Mouse (Mus musculus) cortical plate, adult 2 months (tissue): ENCODE measurements around the gene Ltn1. TPM values are rescaled to one million over a fixed set of nuclear protein-coding genes. Genes with fewer than 3 reads are reported as not detected.
A peak's percentile ranks its signal among the peaks of the same experiment; 100 is the strongest.

Experiments used
- H3K27ac ChIP-seq: fragments of 200-500 bp; 2 replicates; pipeline ENCODE4 v1.5.1; 2012; ENCODE audit warnings: low read length, control low read depth, inconsistent platforms; ENCODE audit not compliant: insufficient read depth
- H3K4me1 ChIP-seq: fragments of 200-500 bp; 2 replicates; pipeline ENCODE4 v1.6.1; 2011; ENCODE audit warnings: low read length; ENCODE audit not compliant: control insufficient read depth, insufficient read depth
- H3K4me3 ChIP-seq: fragments of 200-500 bp; 2 replicates; pipeline ENCODE4 v1.5.1; 2011; ENCODE audit warnings: mild to moderate bottlenecking, low read length, control low read depth; ENCODE audit not compliant: insufficient read depth
- CTCF ChIP-seq: fragments of 200-500 bp; IDR thresholded peaks from 2 replicates; pipeline ENCODE4 v1.5.1; 2011; ENCODE audit warnings: mild to moderate bottlenecking, control low read depth, low read length; ENCODE audit not compliant: insufficient read depth; ENCODE audit errors: extremely low read depth
- POLR2A ChIP-seq: fragments of 200-500 bp; IDR thresholded peaks from 2 replicates; pipeline ENCODE4 v1.6.1; 2011; ENCODE audit warnings: mild to moderate bottlenecking, low read length, control low read depth; ENCODE audit not compliant: insufficient read depth; ENCODE audit errors: extremely low read depth
- polyA plus RNA-seq: library from polyadenylated mRNA; depleted of rRNA; stranded (reverse); fragments of >200 nt; gene quantifications from 2 replicates; pipeline ENCODE4 v1.2.3, GENCODE M21; 2012

The Ltn1 gene
- polyA plus RNA-seq, 1 experiment = 17.3 TPM

DNA sequence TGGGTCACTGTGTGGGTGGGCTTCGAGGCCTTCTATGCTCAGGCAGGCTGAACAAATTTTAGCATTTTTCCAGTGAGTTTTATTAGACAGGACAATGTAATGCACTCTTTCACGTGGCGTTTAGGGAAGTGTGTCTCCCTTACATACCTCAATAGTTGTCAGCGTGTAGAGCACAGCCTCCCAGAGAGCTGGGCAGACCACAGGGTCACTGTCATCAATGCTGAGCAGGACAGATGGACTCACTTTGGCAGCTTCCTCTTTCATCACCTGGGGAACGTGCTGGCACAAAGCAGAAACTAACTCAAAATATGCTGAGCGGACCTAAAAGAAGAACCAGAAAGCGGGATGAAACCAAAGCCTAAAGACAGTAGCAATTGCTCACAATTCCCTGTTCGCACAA, 11.8 kb downstream of the Ltn1 start:
- Histone ChIP-seq H3K27ac (no peak overlapping the region), H3K4me3 (no peak overlapping the region), H3K4me1 (no peaks in the 10 kb centered on the region; the same call in 1 of the 2 replicates)
- no peak for TF ChIP-seq CTCF
- no peak for TF ChIP-seq POLR2A

GRCm38 (mm10) chr16:87405001-87405400, 27.4 kb downstream of the Ltn1 start:
- TF ChIP-seq CTCF (no peak), POLR2A (no peak)
- H3K4me3 ChIP-seq = no peak overlapping the region
- no peaks in the 10 kb centered on the region for H3K4me1 ChIP-seq
- H3K27ac ChIP-seq = no peak overlapping the region

DNA sequence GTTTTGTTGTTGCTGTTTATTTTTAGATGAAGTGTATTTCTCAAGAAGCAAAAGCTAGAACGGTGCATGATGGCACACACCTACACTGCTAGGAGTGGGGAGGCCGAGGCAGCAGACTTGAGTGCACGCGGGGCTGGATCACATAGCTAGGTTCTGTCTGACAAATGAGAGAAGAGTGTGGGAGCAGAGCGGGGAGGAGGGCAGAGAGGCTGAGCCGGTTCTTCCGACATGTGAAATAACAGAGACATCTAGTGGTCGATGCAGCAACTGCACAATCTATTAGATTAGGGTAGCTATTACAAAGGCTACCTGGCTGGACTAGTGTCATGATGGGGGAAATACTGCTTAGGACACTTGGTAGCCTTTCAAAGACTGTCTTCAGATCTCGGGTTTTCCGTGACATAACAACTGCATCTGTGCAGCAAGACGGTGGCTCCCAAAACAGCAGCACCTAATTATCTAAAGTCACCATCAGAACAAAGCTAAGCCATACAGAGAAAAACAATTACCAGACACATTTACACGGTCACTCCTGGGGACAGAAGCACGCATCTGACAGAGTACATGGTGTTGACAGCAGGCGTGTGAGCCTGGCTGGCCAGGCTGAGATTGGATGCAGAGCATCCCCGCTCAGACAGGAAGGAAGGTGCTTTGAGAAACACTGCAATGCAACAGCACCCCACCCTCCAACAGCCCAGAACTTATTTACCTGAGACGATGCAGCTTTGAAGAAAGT, 38.4 kb downstream of the Ltn1 start:
- Histone ChIP-seq H3K4me1 (no peaks in the 10 kb centered on the region), H3K4me3 (no peak overlapping the region), H3K27ac (no peak overlapping the region)
- TF ChIP-seq POLR2A (no peak), CTCF (peak; percentile 63)

DNA sequence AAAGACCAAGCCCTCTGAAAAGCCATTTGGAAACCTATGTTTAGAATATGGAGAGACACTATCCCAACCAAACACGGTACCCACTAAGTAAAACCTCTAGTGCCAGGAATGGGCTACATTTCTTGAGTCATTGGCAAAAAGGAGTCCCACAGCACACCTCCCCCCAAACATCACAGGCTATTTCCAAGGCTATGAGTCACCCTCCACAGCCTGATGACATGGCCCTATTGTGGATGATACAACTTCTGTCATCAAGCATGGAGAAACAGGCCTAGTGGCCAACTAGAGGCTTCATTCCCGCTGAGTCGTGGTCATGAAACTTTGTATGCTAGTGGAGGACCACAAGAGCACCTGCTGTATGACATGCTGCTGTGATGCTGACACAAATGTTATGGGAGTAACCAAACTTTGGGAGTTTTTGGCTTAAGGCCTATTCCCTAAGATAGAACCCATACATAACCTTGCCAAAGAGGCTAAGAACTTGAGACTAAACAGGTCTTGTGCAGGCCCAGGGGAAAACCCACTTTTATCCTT, 44.9 kb downstream of the Ltn1 start:
- TF ChIP-seq CTCF = no peak
- Histone ChIP-seq H3K27ac (no peak overlapping the region), H3K4me3 (no peak overlapping the region), H3K4me1 (no peaks in the 10 kb centered on the region)

DNA sequence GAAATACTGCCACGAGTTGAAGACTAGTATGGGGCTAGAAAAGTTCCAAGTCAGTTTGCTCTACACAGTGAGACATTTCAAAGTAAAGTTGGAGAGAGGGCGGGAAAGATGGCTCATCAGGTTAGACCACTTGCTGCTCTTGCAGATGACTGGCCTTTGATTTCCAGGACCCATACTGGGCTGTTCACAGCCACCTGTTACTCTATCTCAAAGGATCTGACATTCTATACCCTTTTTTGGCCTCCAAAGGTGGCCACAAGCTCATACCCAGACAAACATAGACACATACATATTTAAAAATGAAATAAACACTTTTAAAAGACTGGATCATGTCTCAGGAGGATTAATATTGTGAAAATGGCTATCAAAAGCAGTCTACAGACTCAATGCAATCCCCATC, 48.0 kb downstream of the Ltn1 start:
- H3K27ac ChIP-seq = no peak overlapping the region
- TF ChIP-seq CTCF (no peak), POLR2A (no peak)
- H3K4me1 ChIP-seq = no peaks in the 10 kb centered on the region

GRCm38 (mm10) chr16:87382996-87383395, 49.4 kb downstream of the Ltn1 start:
- H3K4me1 ChIP-seq = no peaks in the 10 kb centered on the region
- H3K27ac ChIP-seq = no peak overlapping the region
- TF ChIP-seq CTCF = no peak
- no peak for TF ChIP-seq POLR2A
- H3K4me3 ChIP-seq = no peak overlapping the region

More for the DNA sequence above, 48.0 kb downstream of the Ltn1 start:
- H3K4me3 ChIP-seq = no peak overlapping the region

DNA sequence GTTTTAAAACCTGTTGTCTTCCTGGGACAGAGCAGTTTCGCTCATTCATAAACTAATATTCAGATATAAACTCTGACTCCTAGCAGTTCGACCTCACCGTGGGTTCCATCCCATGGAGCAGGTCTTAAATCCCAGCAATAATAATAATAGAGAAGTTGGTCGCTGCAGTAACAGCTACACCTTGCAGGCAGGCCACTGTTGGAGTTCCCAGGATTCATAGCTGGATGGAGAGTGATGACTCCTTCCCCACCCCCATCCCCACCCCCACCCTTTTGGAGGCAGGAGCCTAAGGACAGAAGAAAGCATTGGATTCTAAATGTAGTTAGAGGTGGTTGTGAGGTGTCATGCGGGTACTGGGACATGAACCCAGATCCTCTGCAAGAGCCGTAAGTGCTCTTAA, 66.0 kb downstream of the Ltn1 start:
- Histone ChIP-seq H3K4me1 (no peaks in the 10 kb centered on the region), H3K4me3 (no peak overlapping the region)
- TF ChIP-seq CTCF (no peak), POLR2A (no peak)

GRCm38 (mm10) chr16:87366035-87366434, 66.4 kb downstream of the Ltn1 start:
- TF ChIP-seq CTCF (no peak), POLR2A (no peak)
- H3K4me3 ChIP-seq = no peak overlapping the region
- H3K4me1 ChIP-seq = no peaks in the 10 kb centered on the region
- no peak overlapping the region for H3K27ac ChIP-seq

More for the DNA sequence above, 66.0 kb downstream of the Ltn1 start:
- H3K27ac ChIP-seq = no peak overlapping the region

DNA sequence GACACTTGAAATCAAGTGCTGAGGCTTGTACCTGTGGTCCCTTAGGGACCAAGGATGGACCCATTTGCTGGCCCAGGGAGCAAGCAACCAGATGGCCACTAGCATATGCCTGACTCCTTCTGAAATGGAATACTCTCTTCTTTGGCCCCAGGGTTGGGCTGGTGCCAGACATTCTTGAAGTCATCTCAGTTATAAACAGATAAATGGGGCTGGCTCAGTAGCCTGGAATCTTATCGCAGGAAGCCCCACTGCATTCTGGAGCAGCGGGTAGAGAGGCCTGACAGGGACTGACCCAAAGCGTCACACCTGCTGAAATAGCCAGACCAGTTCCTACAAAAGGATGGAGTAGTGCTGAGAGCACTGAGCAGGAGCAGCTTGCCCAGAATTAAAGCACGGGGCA, 68.2 kb downstream of the Ltn1 start:
- no peaks in the 10 kb centered on the region for H3K4me1 ChIP-seq
- no peak overlapping the region for H3K27ac ChIP-seq
- no peak overlapping the region for H3K4me3 ChIP-seq
- TF ChIP-seq POLR2A = no peak
- TF ChIP-seq CTCF = no peak

DNA sequence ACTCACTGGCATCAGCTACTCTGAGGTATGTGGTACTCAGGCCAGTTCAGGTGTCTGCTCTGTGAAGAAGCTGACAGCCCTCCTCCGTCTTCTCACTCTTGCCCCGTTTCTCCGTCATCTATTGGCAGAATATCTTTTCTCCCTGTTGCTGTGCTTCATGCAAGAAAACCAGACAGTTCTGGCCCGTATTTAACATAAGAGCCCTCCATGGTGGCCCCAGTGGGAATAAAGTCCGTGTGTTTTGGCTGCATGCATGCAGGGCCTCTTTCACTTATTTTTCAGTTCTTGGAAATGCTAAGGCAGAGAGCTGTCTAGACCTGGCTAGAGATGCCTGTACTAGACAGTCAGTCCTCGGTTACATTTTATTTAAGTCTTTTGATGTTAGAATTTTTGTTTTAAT, 72.3 kb downstream of the Ltn1 start:
- TF ChIP-seq POLR2A (no peak), CTCF (no peak)
- Histone ChIP-seq H3K4me3 (no peak overlapping the region), H3K27ac (no peak overlapping the region), H3K4me1 (no peaks in the 10 kb centered on the region)
